Mouse (Mus musculus): Measurements from ENCODE around the gene Gm3285. TPM values are rescaled to one million over a fixed set of nuclear protein-coding genes. Genes with fewer than 3 reads are reported as not detected.

The Gm3285 gene
- polyA plus RNA-seq, 1 experiment, result not detected

Other genes with a start within 250 kb of the Gm3285 start
- gene Ube2g2, start 239.7 kb upstream of the Gm3285 start, polyA plus RNA-seq (2012; ENCODE audit: insufficient read depth, insufficient read length, missing spikeins), result 23.3 and 26.1 TPM in 2 replicates
- gene Tspear, start 175.4 kb upstream of the Gm3285 start, polyA plus RNA-seq (2012; ENCODE audit: insufficient read depth, insufficient read length, missing spikeins), result not detected in 2 replicates
- gene Gm19402, start 171.2 kb upstream of the Gm3285 start, polyA plus RNA-seq (2012; ENCODE audit: insufficient read depth, insufficient read length, missing spikeins), result not detected in 2 replicates
- not detected in 2 replicates for gene Gm9508, start 164.7 kb upstream of the Gm3285 start, polyA plus RNA-seq (2012; ENCODE audit: insufficient read depth, insufficient read length, missing spikeins)
- not detected in 2 replicates for gene Gm10272, start 155.3 kb upstream of the Gm3285 start, polyA plus RNA-seq (2012; ENCODE audit: insufficient read depth, insufficient read length, missing spikeins)
- gene Gm10024, start 150.5 kb upstream of the Gm3285 start, polyA plus RNA-seq (2012; ENCODE audit: insufficient read depth, insufficient read length, missing spikeins), result not detected in 2 replicates
- not detected in 2 replicates for gene Gm10142, start 146.2 kb upstream of the Gm3285 start, polyA plus RNA-seq (2012; ENCODE audit: insufficient read depth, insufficient read length, missing spikeins)
- gene Krtap12-1, start 141.4 kb upstream of the Gm3285 start, polyA plus RNA-seq (2012; ENCODE audit: insufficient read depth, insufficient read length, missing spikeins), result not detected in 2 replicates
- not detected in 2 replicates for gene Gm10100, start 135.5 kb upstream of the Gm3285 start, polyA plus RNA-seq (2012; ENCODE audit: insufficient read depth, insufficient read length, missing spikeins)
- gene Gm18596, start 119.3 kb upstream of the Gm3285 start, polyA plus RNA-seq (2012; ENCODE audit: insufficient read depth, insufficient read length, missing spikeins), result not detected in 2 replicates
- gene Gm9736, start 110.6 kb upstream of the Gm3285 start, polyA plus RNA-seq (2012; ENCODE audit: insufficient read depth, insufficient read length, missing spikeins), result not detected in 2 replicates
- gene Gm3233, start 102.3 kb upstream of the Gm3285 start, polyA plus RNA-seq (2012; ENCODE audit: insufficient read depth, insufficient read length, missing spikeins), result not detected in 2 replicates
- not detected in 2 replicates for gene Gm3238, start 90.7 kb upstream of the Gm3285 start, polyA plus RNA-seq (2012; ENCODE audit: insufficient read depth, insufficient read length, missing spikeins)
- not detected in 2 replicates for gene Gm7138, start 85.0 kb upstream of the Gm3285 start, polyA plus RNA-seq (2012; ENCODE audit: insufficient read depth, insufficient read length, missing spikeins)
- gene Gm3250, start 79.4 kb upstream of the Gm3285 start, polyA plus RNA-seq (2012; ENCODE audit: insufficient read depth, insufficient read length, missing spikeins), result not detected in 2 replicates
- gene Gm7137, start 73.8 kb upstream of the Gm3285 start, polyA plus RNA-seq (2012; ENCODE audit: insufficient read depth, insufficient read length, missing spikeins), result not detected in 2 replicates
- not detected in 2 replicates for gene Gm9639, start 66.9 kb upstream of the Gm3285 start, polyA plus RNA-seq (2012; ENCODE audit: insufficient read depth, insufficient read length, missing spikeins)
- not detected in 2 replicates for gene Gm19668, start 62.8 kb upstream of the Gm3285 start, polyA plus RNA-seq (2012; ENCODE audit: insufficient read depth, insufficient read length, missing spikeins)
- gene Gm9507, start 50.1 kb upstream of the Gm3285 start, polyA plus RNA-seq (2012; ENCODE audit: insufficient read depth, insufficient read length, missing spikeins), result not detected in 2 replicates
- not detected in 2 replicates for gene Gm2696, start 47.3 kb upstream of the Gm3285 start, polyA plus RNA-seq (2012; ENCODE audit: insufficient read depth, insufficient read length, missing spikeins)
- not detected in 2 replicates for gene Krtap10-4, start 34.9 kb upstream of the Gm3285 start, polyA plus RNA-seq (2012; ENCODE audit: insufficient read depth, insufficient read length, missing spikeins)
- not detected in 2 replicates for gene Krtap10-10, start 26.0 kb upstream of the Gm3285 start, polyA plus RNA-seq (2012; ENCODE audit: insufficient read depth, insufficient read length, missing spikeins)
- not detected in 2 replicates for gene Gm36176, start 15.2 kb upstream of the Gm3285 start, polyA plus RNA-seq (2012; ENCODE audit: insufficient read depth, insufficient read length, missing spikeins)
- not detected in 2 replicates for gene Gm10318, start 9.1 kb upstream of the Gm3285 start, polyA plus RNA-seq (2012; ENCODE audit: insufficient read depth, insufficient read length, missing spikeins)
- gene Lrrc3, start 40.6 kb downstream of the Gm3285 start, polyA plus RNA-seq (2012; ENCODE audit: insufficient read depth, insufficient read length, missing spikeins), result 0.33 TPM in 1 of 2 replicates, not detected in the other
- 0.63 TPM in 1 of 2 replicates, not detected in the other for gene Trpm2, start 108.6 kb downstream of the Gm3285 start, polyA plus RNA-seq (2012; ENCODE audit: insufficient read depth, insufficient read length, missing spikeins)
- 16.0 and 16.4 TPM in 2 replicates for gene 1810043G02Rik, start 116.5 kb downstream of the Gm3285 start, polyA plus RNA-seq (2012; ENCODE audit: insufficient read depth, insufficient read length, missing spikeins)
- 326 and 453 TPM in 2 replicates for gene Pfkl, start 148.1 kb downstream of the Gm3285 start, polyA plus RNA-seq (2012; ENCODE audit: insufficient read depth, insufficient read length, missing spikeins)
- gene Dnmt3l, start 180.0 kb downstream of the Gm3285 start, polyA plus RNA-seq (2012; ENCODE audit: insufficient read depth, insufficient read length, missing spikeins), result 2.3 and 2.7 TPM in 2 replicates
- gene Aire, start 181.6 kb downstream of the Gm3285 start, polyA plus RNA-seq (2012; ENCODE audit: insufficient read depth, insufficient read length, missing spikeins), result not detected in 2 replicates
- gene Icosl, start 207.3 kb downstream of the Gm3285 start, polyA plus RNA-seq (2012; ENCODE audit: insufficient read depth, insufficient read length, missing spikeins), result 1.1 and 1.3 TPM in 2 replicates

All from brown adipose tissue, adult 24 weeks (tissue).